Mouse (Mus musculus): ENCODE measurements around the gene Npy1r. TPM values are rescaled to one million over a fixed set of nuclear protein-coding genes. Genes with fewer than 3 reads are reported as not detected.

Npy1r gene
- 1 to 10 TPM; 2.1 to 2.7 TPM for total RNA-seq (2021)
- long read RNA-seq, experiment 1, partial matches to known transcripts: 0 of 2 reads
- long read RNA-seq, experiment 1, other reads (novel, unspliced or antisense): 1 of 2 reads
- long read RNA-seq, experiment 2, partial matches to known transcripts: 0 of 2 reads
- long read RNA-seq, experiment 2, other reads (novel, unspliced or antisense): 2 of 2 reads

DNA sequence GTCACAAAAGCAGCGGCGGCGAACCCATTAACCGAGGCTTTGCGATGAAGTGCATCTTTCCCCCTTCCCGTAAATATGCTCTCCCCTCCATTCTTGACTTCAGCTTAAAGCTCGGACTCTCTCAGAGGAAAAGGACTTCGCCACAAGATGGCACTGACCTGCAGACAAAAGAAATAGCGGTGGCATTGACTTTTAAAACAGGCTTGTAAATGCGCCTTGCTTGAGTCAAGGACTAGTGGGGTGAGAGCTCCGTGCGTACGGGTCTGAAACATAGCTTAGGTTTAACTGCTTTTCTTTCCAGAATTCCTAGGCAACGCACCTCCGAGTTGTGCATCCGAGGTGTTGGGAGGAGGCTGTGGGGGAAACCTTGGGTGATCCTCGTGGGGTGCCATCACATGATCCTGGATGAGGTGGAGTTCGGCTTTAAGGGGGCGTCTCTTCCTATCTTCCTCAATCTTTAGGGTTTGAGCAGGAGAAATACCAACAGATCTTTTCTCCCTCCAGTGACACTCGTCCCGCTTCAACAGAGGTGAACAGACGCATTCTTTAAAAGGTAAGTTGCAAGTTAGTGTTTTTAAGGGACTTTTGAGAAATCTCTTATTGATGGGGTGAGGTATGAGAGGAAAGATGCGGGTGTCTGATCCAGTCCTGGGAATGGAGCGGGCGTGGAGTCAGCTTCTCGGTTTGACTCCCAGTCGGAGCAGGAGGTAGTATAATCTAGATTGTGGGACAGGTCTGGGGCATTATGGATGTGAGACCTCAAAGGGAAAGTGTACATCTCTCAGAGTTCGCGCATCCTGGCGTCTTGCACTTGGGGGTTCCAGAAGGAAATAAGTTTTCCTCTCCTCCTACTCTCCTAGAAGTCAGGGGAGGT, at the start of gene Npy1r:
Gene Npy1r, plus strand, starts transcription at position 223 of the 874 bp plus-strand sequence.
- peak; percentile 31 to 69 for DNase-seq

- DNase-seq: no peak
Measured at GRCm38 (mm10) chr8:66681261-66681660, 15.7 kb upstream of the Npy1r start.

- DNase-seq: no peak
Measured at GRCm38 (mm10) chr8:66687511-66688329, 9.3 kb upstream of the Npy1r start, which contains the start of gene Npy5r. Gene Npy5r, minus strand, starts transcription at chr8:66688128.

- DNase-seq: no peak
Measured at GRCm38 (mm10) chr8:66688395-66688794, 8.6 kb upstream of the Npy1r start.

DNA sequence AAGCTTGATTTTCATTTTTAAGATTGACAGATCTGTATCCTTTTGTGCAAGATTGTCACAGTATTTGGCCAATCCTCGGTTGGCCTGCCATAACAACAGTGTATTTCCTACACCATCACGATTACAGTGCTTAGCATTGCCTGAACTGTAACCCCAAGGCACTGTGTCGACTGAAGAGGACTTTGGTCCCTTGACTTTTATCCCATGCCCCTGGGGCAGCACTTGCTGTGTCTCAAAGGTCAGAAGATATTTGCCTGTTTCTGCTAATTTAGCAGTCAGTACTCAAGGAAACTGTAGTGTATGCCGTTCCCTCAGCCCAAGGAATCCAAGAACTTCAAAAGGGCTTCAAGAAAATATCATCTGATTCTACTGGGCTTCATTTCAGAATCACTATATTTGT, 8.2 kb upstream of the Npy1r start:
- DNase-seq: no peak

DNA sequence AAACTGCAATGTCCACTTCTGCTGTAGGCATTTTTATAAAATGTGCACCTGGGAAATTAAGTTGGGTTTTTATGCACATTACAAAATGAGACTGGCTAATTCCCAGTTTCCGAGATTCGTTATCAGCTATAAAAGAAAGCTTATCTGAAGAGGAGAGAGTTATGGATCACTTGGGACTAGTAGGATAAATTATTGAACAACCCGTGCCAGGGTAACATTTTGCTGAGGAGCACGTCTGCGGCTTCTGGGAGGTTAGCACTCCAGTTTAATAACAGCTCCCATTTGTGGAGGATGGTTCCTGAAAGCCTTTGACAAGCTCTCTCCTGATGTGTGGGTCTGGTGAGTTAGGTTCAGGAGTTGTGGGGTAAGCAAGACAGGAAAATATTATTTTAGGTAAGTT, 6.6 kb upstream of the Npy1r start:
- DNase-seq: no peak

- DNase-seq: peak in 1 of 2 experiments; percentile 3
Measured at GRCm38 (mm10) chr8:66698011-66698410, 1.0 kb downstream of the Npy1r start.

DNA sequence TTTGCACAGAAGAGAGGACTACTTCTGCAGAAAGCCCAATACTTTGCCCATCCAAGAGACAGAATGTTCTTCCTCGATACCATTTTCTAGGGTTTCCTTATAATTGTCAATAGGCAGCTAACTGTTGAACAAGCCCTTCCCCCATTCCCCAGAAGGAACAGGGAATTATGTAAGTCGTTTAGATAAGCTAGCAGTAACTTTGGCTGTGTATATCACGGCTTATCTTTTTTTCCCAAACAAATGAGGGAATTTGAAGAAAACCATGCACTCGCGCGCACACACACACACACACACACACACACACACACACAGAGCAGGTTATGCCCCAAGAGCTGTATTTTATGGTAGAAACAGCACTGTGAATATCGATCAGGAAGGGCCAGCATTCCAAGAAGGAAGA, 1.8 kb downstream of the Npy1r start:
- DNase-seq: no peak

- no peak for DNase-seq
Measured at GRCm38 (mm10) chr8:66714324-66714975, 17.5 kb downstream of the Npy1r start.

- no peak for DNase-seq
Measured at GRCm38 (mm10) chr8:66722835-66723234, 25.8 kb downstream of the Npy1r start.

DNA sequence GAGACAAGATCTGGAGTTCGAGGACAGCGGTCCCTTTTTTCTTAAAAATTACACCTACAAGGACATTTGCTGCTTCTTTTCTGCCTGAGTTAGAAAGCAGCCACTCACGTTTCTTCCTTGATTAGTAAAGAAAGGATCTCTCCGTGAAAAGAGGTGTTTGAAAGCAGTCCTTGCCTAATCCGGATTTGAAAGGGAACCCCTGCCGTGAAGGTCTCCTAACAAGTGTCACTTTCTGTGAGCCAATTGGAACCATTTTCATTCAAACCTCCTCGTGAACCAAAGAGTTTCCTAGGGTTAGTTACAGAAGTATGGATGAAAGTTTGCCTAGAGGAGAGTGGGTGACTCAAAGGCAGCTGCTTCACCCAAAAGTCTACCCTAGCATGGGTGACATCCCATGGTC, 32.5 kb downstream of the Npy1r start:
- no peak for DNase-seq

DNA sequence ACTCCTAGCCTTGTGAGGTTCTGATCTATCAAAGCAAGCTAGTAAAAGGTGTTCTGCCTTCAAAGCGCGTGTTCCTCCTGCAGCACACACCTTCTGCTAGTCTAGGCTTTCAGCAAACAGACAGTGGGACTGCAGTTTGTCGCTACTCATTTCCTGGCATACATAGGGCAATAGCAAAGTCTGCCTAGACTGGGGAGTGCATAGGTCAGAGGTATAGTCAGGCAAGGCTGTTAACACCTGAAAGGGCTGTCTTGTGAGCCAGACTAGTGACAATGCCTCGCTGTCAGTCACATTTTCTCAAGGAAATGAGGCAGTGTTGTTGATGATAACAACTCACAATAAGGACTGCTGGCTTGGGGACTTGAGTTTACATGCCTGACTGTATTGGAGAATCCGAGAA, 35.0 kb downstream of the Npy1r start:
- no peak for DNase-seq

DNA sequence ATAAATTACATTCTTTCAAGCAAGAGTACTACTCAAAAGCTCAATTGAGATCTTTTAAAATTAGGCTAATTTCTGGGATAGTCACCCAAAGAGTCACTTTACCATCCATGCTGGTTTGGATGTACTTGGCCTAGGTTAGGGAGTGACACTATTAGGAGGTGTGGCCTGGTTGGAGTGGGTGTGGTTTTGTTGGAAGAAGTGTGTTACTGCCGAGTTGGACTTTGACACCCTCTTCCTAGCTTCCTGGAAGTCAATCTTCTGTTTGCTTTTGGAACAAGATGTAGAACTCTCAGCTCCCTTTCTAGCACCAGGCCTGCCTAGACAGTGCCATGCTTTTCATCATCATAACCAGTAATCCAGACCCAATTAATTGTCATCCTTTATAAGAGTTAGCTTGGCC, 45.4 kb downstream of the Npy1r start:
- DNase-seq: no peak

DNA sequence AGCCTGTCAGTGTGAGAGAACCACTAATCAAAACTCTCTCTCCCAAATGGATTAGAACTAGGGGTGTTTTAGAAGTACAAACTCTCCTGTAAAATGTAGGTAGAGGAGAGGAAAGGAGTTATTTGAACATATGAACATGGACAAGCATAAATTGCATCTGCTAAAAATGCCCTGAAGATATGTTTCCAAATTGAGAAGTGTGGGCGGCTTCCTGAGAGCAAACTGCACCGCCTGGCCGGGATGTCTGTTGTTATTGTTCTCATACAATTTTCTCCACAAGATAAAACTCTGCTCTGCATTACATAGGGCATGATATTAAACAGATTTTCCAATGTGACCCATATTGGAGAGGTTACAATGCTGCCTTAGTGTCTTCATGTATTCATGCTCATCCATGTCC, 48.6 kb downstream of the Npy1r start:
- DNase-seq: no peak

DNA sequence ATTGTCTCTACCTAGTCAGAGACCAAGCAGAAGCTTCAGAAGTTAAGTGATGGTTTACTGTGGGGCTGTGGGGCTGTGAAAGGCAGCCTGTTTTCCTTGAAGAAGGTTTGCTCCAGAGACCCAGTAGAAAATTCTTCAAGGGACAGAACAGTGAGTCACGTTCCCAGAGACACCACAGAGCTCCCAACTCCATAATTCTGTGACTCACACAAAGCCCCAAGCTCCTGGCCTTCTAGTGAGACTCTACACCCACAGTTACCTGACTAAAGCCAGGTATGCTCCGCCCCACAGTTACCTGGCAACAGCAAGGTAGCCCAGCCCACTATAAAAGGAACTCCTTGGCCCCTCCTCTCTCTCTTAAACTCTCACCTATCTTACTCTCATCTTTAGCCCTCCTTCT, 54.6 kb downstream of the Npy1r start:
- DNase-seq: no peak

DNA sequence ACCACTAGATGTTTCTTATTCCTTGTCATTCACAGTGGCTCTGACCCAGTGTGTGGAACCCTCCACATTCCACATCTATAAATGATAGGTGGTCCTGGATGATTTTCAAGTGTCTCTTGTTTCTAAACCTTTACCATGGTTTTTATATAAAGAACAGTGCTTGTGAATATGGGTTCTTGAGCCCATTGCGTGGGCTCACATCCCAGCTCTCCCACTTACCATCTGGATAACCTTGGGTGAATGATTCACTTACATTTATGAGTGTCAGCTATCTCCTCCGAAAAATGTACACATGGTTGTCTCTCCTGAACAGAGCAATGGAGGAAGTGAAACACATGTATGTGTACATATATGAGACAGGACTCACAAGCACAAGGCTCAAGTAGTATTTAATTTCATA, 59.2 kb downstream of the Npy1r start:
- no peak for DNase-seq

Other genes starting within 250 kb of the Npy1r start
- gene Tma16, start 210.7 kb upstream of the Npy1r start, total RNA-seq (2021): 1 to 10 TPM; 3.8 to 4.0 TPM
- gene Tktl2, start 185.4 kb upstream of the Npy1r start, total RNA-seq (2021): not detected
- not detected for gene Npy5r, start 9.1 kb upstream of the Npy1r start, total RNA-seq (2021)
- gene Naf1, start 163.0 kb downstream of the Npy1r start, total RNA-seq (2021): 1 to 10 TPM; 5.0 to 6.3 TPM